Mouse (Mus musculus): ENCODE measurements around the gene Orai1. TPM values are rescaled to one million over a fixed set of nuclear protein-coding genes. Genes with fewer than 3 reads are reported as not detected.
"Not testable (repeated sequence)": the region's sequence is repeated elsewhere in the genome, so short reads cannot be mapped to it uniquely, and the experiment has no call there.

Orai1 gene
- polyA plus RNA-seq, 1 experiment from 2014 or later = 18.2 TPM

- Histone ChIP-seq H3K4me2 (peak overlapping the region; percentile 37), H3K27ac (peak overlapping the region; percentile 79), H3K4me1 (peaks cover 12% of the 10 kb centered on the region), H3K4me3 (peak overlapping the region; percentile 45), H3K36me3 (no peaks in the 10 kb centered on the region), H3K27me3 (no peaks in the 10 kb centered on the region), H3K9ac (peak overlapping the region; percentile 14; the same call in 1 of the 2 replicates), H3K9me3 (no peaks in the 10 kb centered on the region)
- no peak for ATAC-seq (ENCODE audit: insufficient number of reproducible peaks, low FRiP score, low TSS enrichment, low read depth)
- 37% methylated on average over 16 of the region's 16 CpGs for WGBS
Measured at GRCm38 (mm10) chr5:123058251-123059102, 43.6 kb downstream of the Orai1 start.

GRCm38 (mm10) chr5:123059757-123060520, 45.1 kb downstream of the Orai1 start:
- no peak overlapping the region for H3K4me3 ChIP-seq
- H3K36me3 ChIP-seq = no peaks in the 10 kb centered on the region
- peak overlapping the region; percentile 12 for H3K27ac ChIP-seq
- peaks cover 15% of the 10 kb centered on the region for H3K4me1 ChIP-seq
- H3K27me3 ChIP-seq = no peaks in the 10 kb centered on the region
- WGBS = 15% methylated on average over 14 of the region's 14 CpGs
- peak overlapping the region; percentile 17; the same call in 1 of the 2 replicates for H3K4me2 ChIP-seq
- ATAC-seq (ENCODE audit: insufficient number of reproducible peaks, low FRiP score, low TSS enrichment, low read depth) = no peak
- no peak overlapping the region for H3K9ac ChIP-seq
- H3K9me3 ChIP-seq = no peaks in the 10 kb centered on the region

GRCm38 (mm10) chr5:123060706-123061401, 46.0 kb downstream of the Orai1 start:
- no peak overlapping the region for H3K4me3 ChIP-seq
- H3K9ac ChIP-seq = no peak overlapping the region
- no peaks in the 10 kb centered on the region for H3K27me3 ChIP-seq
- H3K9me3 ChIP-seq = no peaks in the 10 kb centered on the region
- no peak overlapping the region for H3K4me2 ChIP-seq
- no peaks in the 10 kb centered on the region for H3K36me3 ChIP-seq
- 34% methylated on average over 9 of the region's 9 CpGs for WGBS
- H3K4me1 ChIP-seq = peaks cover 15% of the 10 kb centered on the region
- H3K27ac ChIP-seq = peak overlapping the region; percentile 12
- no peak for ATAC-seq (ENCODE audit: insufficient number of reproducible peaks, low FRiP score, low TSS enrichment, low read depth)

- H3K4me1 ChIP-seq = peaks cover 15% of the 10 kb centered on the region
- not testable (repeated sequence) for H3K4me3 ChIP-seq; H3K36me3 ChIP-seq; H3K4me2 ChIP-seq; H3K9me3 ChIP-seq; H3K27me3 ChIP-seq; ATAC-seq (ENCODE audit: insufficient number of reproducible peaks, low FRiP score, low TSS enrichment, low read depth); H3K27ac ChIP-seq; H3K9ac ChIP-seq
- 78% methylated on average over 6 of the region's 6 CpGs for WGBS
Measured at GRCm38 (mm10) chr5:123061402-123061749, 46.5 kb downstream of the Orai1 start.

GRCm38 (mm10) chr5:123063141-123063540, 48.3 kb downstream of the Orai1 start:
- Histone ChIP-seq H3K27ac (no peak overlapping the region), H3K27me3 (no peaks in the 10 kb centered on the region), H3K9ac (no peak overlapping the region), H3K9me3 (no peaks in the 10 kb centered on the region), H3K4me2 (no peak overlapping the region), H3K4me3 (no peak overlapping the region), H3K36me3 (no peaks in the 10 kb centered on the region), H3K4me1 (peaks cover 12% of the 10 kb centered on the region)
- 90% methylated on average over 3 of the region's 3 CpGs for WGBS
- no peak for ATAC-seq (ENCODE audit: insufficient number of reproducible peaks, low FRiP score, low TSS enrichment, low read depth)

- H3K9me3 ChIP-seq = no peaks in the 10 kb centered on the region
- no peaks in the 10 kb centered on the region for H3K27me3 ChIP-seq
- H3K27ac ChIP-seq = 0 out of 2 replicates have a peak overlapping the region, but pooled peaks have one; percentile 8
- H3K36me3 ChIP-seq = no peaks in the 10 kb centered on the region
- no peak overlapping the region for H3K4me2 ChIP-seq
- ATAC-seq (ENCODE audit: insufficient number of reproducible peaks, low FRiP score, low TSS enrichment, low read depth) = no peak
- no peak overlapping the region for H3K9ac ChIP-seq
- 23% methylated on average over 6 of the region's 6 CpGs for WGBS
- H3K4me1 ChIP-seq = peaks cover 12% of the 10 kb centered on the region
- H3K4me3 ChIP-seq = no peak overlapping the region
Measured at GRCm38 (mm10) chr5:123064207-123064606, 49.3 kb downstream of the Orai1 start.

GRCm38 (mm10) chr5:123067395-123067995, 52.6 kb downstream of the Orai1 start:
- ATAC-seq (ENCODE audit: insufficient number of reproducible peaks, low FRiP score, low TSS enrichment, low read depth) = peak; percentile 57; the same call in 1 of the 2 replicates
- no peak overlapping the region for H3K4me2 ChIP-seq
- H3K9ac ChIP-seq = no peak overlapping the region
- H3K27ac ChIP-seq = no peak overlapping the region
- no peaks in the 10 kb centered on the region for H3K27me3 ChIP-seq
- H3K4me1 ChIP-seq = peaks cover 3% of the 10 kb centered on the region; the same call in 1 of the 2 replicates
- 9% methylated on average over 6 of the region's 6 CpGs for WGBS
- H3K4me3 ChIP-seq = no peak overlapping the region
- H3K36me3 ChIP-seq = no peaks in the 10 kb centered on the region
- H3K9me3 ChIP-seq = no peaks in the 10 kb centered on the region

- Histone ChIP-seq H3K9me3 (no peaks in the 10 kb centered on the region), H3K27me3 (no peaks in the 10 kb centered on the region), H3K36me3 (no peaks in the 10 kb centered on the region), H3K4me1 (peaks cover 3% of the 10 kb centered on the region; the same call in 1 of the 2 replicates), H3K4me2 (no peak within 1 kb of the TSS), H3K4me3 (no peak within 1 kb of the TSS), H3K27ac (no peak within 1 kb of the TSS), H3K9ac (no peak within 1 kb of the TSS)
- 85% methylated on average over 12 of the region's 12 CpGs for WGBS
- 0 out of 2 replicates have a peak, but pooled peaks have one; percentile 9 for ATAC-seq (ENCODE audit: insufficient number of reproducible peaks, low FRiP score, low TSS enrichment, low read depth)
Measured at GRCm38 (mm10) chr5:123068115-123068514, 53.2 kb downstream of the Orai1 start, which contains the start of gene Tmem120b. Gene Tmem120b (plus strand): TSS chr5:123068415.

- Histone ChIP-seq H3K9ac (no peak overlapping the region), H3K4me1 (peaks cover 3% of the 10 kb centered on the region; the same call in 1 of the 2 replicates), H3K27me3 (no peaks in the 10 kb centered on the region), H3K4me3 (no peak overlapping the region), H3K36me3 (no peaks in the 10 kb centered on the region), H3K4me2 (no peak overlapping the region), H3K9me3 (no peaks in the 10 kb centered on the region), H3K27ac (no peak overlapping the region)
- 81% methylated on average over 2 of the region's 2 CpGs for WGBS
- ATAC-seq (ENCODE audit: insufficient number of reproducible peaks, low FRiP score, low TSS enrichment, low read depth) = no peak
Measured at GRCm38 (mm10) chr5:123068714-123069113, 53.8 kb downstream of the Orai1 start.

GRCm38 (mm10) chr5:123075576-123076418, 60.9 kb downstream of the Orai1 start:
- H3K4me1 ChIP-seq = peaks cover 17% of the 10 kb centered on the region
- H3K27ac ChIP-seq = peak overlapping the region; percentile 81
- H3K9me3 ChIP-seq = no peaks in the 10 kb centered on the region
- H3K9ac ChIP-seq = peak overlapping the region; percentile 68
- 6% methylated on average over 45 of the region's 45 CpGs for WGBS
- H3K36me3 ChIP-seq = no peaks in the 10 kb centered on the region
- no peaks in the 10 kb centered on the region for H3K27me3 ChIP-seq
- peak overlapping the region; percentile 86 for H3K4me3 ChIP-seq
- ATAC-seq (ENCODE audit: insufficient number of reproducible peaks, low FRiP score, low TSS enrichment, low read depth) = peak; percentile 89
- peak overlapping the region; percentile 94 for H3K4me2 ChIP-seq
